Mouse (Mus musculus): ENCODE data around the gene Gm14443. TPM values are rescaled to one million over a fixed set of nuclear protein-coding genes. Genes with fewer than 3 reads are reported as not detected.

Gene Gm14443
- polyA plus RNA-seq (2015; fragmentation: Illumina TruSeq; extraction: RNeasy Lipid Tissue Mini Kit (QIAGEN cat#74804); ENCODE audit: insufficient read depth, low read depth, low replicate concordance): not detected

GRCm38 (mm10) chr2:175175401-175176180 lies at the start of gene Gm14443:
Gene Gm14443, minus strand, starts transcription at chr2:175175871.

GRCm38 (mm10) chr2:175206732-175207131 lies 31.1 kb upstream of the Gm14443 start, which contains the start of gene Gm14391:
Gene Gm14391, minus strand, starts transcription at chr2:175206917.

GRCm38 (mm10) chr2:175141993-175142295 lies 33.7 kb downstream of the Gm14443 start, which contains the start of gene Gm14399:
Gene Gm14399, minus strand, starts transcription at chr2:175142012.

Other genes with a start within 250 kb of the Gm14443 start
- gene Gm14444, start 165.6 kb downstream of the Gm14443 start, polyA plus RNA-seq (2015; fragmentation: Illumina TruSeq; extraction: RNeasy Lipid Tissue Mini Kit (QIAGEN cat#74804); ENCODE audit: insufficient read depth, low read depth, low replicate concordance): not detected
- gene Gm14393, start 108.1 kb downstream of the Gm14443 start, polyA plus RNA-seq (2015; fragmentation: Illumina TruSeq; extraction: RNeasy Lipid Tissue Mini Kit (QIAGEN cat#74804); ENCODE audit: insufficient read depth, low read depth, low replicate concordance): not detected
- 0.92 TPM for gene Gm14399, start 33.9 kb downstream of the Gm14443 start, polyA plus RNA-seq (2015; fragmentation: Illumina TruSeq; extraction: RNeasy Lipid Tissue Mini Kit (QIAGEN cat#74804); ENCODE audit: insufficient read depth, low read depth, low replicate concordance)
- gene Gm14391, start 31.0 kb upstream of the Gm14443 start, polyA plus RNA-seq (2015; fragmentation: Illumina TruSeq; extraction: RNeasy Lipid Tissue Mini Kit (QIAGEN cat#74804); ENCODE audit: insufficient read depth, low read depth, low replicate concordance): 5.4 TPM
- not detected for gene Gm14440, start 99.3 kb upstream of the Gm14443 start, polyA plus RNA-seq (2015; fragmentation: Illumina TruSeq; extraction: RNeasy Lipid Tissue Mini Kit (QIAGEN cat#74804); ENCODE audit: insufficient read depth, low read depth, low replicate concordance)
- 12.2 TPM for gene Gm4631, start 162.3 kb upstream of the Gm14443 start, polyA plus RNA-seq (2015; fragmentation: Illumina TruSeq; extraction: RNeasy Lipid Tissue Mini Kit (QIAGEN cat#74804); ENCODE audit: insufficient read depth, low read depth, low replicate concordance)
- gene Zfp968, start 196.6 kb upstream of the Gm14443 start, polyA plus RNA-seq (2015; fragmentation: Illumina TruSeq; extraction: RNeasy Lipid Tissue Mini Kit (QIAGEN cat#74804); ENCODE audit: insufficient read depth, low read depth, low replicate concordance): 3.0 TPM